Mouse (Mus musculus): ENCODE measurements at regions not wholly inside any gene's neighbourhood (a gene's known extent, or its start where the extent isn't known, plus 50 kb on each side); places are given as distances from the start of the nearest gene placed in this dataset.
A peak's percentile ranks its signal among the peaks of the same experiment; 100 is the strongest.

DNA sequence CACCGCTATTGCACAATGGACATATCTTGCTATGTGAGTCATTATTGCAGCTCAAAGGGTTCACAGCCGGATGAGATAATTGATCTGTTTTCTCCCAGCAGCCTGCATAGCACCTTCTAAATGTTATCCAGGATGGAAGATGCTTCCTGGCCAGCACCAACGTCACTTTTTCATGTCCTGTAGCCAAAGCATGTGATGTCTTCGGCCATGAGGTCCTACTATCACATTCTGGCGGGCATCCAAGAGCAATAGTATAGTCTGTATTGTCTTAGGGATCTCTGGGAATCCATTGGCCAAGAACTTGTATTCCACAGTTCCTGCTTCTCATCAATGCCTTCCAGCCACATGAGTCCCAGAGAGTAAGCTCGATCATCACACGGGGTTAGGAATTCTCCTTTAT, 70.6 kb downstream of the Npy start:
- no peak for DNase-seq (ENCODE audit: low read depth, low spot score)

DNA sequence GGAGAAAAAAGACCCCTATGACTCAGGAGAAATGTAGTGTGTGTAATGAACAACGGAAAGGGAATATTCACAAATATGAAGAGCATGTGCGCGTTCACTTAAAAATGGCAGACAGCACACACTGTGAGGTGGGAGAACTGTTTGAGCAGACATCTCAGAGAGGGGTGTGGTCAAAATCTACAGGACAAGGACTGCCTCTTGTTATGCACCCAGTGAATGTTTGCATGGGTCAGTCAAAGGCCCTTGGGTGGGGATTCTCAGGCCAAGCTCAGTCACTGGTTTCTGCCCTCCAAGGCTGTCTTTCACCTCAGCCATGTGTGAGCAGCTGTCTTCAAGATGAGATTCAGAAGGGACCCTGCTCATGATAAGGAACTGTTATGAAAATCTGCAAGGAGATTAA, 76.6 kb downstream of the Npy start:
- DNase-seq (ENCODE audit: low read depth, low spot score): no peak

DNA sequence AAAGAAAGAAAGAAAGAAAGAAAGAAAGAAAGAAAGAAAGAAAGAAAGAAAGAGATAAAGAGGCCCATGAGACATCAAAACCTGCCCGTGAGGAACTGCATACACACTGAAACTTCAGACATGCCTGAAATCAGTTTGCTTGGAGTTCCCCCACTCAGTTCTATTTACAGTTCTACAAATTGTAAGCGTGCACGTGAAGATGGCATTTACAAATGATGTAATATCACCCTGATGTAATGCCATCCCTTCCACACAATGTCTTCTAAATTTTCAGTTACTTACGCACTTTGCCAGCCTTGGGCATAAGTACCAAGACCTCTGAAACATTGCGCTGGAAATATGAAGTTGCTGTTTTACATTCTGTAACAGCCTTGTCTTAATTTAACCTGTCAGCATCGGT, 79.0 kb downstream of the Npy start:
- DNase-seq (ENCODE audit: low read depth, low spot score): peak; percentile 56

DNA sequence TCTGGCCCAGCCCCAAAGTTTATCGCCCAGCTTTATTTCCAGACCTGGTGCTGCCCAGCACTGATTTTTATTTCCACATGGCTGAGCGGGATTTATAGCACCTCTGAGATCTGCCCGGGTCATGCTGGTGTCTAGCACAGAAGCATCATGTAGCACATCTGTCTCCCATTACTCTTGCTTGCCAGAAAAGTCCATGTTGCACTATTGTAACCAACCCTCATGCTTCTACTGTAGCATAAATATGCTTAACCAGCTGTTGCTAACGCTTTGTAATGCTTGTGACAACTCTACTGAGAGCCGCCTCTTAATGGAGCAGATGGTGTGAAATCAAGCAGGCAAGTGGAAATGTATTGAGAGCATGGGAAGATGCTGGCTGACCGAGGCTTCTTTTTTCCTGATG, 81.5 kb downstream of the Npy start:
- DNase-seq (ENCODE audit: low read depth, low spot score): no peak

GRCm38 (mm10) chr6:49906456-49906855, 83.9 kb downstream of the Npy start:
- DNase-seq (ENCODE audit: low read depth, low spot score): no peak

DNA sequence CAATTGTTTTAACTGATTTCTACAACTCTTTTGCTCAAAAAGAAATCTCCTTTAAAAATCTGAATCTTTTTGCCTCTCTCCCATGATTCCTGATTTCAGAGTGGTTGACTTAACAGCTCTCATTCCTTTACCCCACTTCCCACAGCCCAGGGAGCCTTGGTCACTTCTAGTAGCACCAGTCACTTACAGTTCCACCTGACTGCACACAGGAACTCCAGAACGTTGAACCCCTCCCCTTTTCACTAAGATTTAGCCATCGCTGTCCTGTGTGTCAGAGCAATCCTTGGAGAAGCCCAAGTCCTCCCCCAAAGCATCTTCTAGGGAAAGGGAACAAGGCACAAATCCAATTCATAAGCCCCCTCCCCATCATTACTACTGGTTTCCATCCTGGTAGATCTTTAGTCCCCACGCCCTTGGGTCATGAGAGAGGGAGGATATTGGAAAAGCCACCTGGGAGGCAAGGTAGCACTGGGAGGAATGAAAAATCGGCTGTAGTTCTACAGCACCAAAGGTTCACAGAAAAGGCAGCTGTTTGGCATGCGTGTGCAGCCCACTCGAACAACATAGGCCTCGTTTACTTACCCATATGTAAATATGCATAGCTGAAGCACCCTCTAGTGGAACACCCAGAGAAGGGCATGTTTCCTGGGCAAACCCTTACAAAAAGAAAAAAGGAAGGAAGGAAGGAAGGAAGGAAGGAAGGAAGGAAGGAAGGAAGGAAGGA, 96.7 kb downstream of the Npy start:
- DNase-seq (ENCODE audit: low read depth, low spot score): peak; percentile 36

GRCm38 (mm10) chr6:49919813-49920170, 97.3 kb downstream of the Npy start:
- no peak for DNase-seq (ENCODE audit: low read depth, low spot score)

DNA sequence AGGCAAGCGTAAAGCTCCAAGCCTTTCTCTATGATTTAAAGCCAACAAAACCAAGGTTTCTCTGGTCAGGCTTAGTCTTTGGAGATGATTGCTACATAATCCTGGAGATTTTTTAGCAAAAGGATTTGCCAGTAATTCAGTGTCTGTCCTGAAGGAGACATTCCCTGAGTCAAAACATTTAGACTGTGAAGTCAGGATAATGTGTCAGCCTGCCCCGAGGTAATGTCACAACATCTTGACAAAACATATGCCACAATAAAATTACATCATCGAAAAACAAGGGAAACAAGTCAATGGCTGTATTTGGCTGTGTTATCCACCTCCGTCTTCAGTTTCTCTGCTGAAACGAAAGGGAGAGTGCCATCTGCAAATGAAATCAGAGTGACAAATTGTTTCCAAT, 101.8 kb downstream of the Npy start:
- DNase-seq (ENCODE audit: low read depth, low spot score): no peak

GRCm38 (mm10) chr6:49928075-49928474, 105.6 kb downstream of the Npy start:
- DNase-seq (ENCODE audit: low read depth, low spot score): no peak

GRCm38 (mm10) chr6:49930104-49930503, 107.6 kb downstream of the Npy start:
- DNase-seq (ENCODE audit: low read depth, low spot score): peak; percentile 33

DNA sequence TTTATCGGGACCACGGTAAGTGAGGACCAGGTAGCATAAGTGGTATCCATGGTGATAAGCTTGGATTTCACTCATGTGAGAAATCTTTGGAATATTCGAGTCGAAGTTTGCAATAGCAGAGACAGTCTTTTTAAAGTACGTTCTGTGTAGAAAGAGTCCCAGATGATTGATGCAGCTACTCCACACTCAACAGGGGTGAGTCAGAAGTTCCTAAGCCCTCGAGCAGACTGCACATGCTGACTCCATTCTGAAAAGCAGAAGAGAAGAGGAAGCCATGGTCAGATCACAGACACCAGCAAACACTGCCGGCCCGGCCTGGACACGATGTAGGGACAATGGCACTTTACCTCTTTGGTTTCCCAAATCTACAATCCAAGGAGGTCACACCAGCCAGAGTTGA, 120.6 kb downstream of the Npy start:
- DNase-seq (ENCODE audit: low read depth, low spot score): no peak

DNA sequence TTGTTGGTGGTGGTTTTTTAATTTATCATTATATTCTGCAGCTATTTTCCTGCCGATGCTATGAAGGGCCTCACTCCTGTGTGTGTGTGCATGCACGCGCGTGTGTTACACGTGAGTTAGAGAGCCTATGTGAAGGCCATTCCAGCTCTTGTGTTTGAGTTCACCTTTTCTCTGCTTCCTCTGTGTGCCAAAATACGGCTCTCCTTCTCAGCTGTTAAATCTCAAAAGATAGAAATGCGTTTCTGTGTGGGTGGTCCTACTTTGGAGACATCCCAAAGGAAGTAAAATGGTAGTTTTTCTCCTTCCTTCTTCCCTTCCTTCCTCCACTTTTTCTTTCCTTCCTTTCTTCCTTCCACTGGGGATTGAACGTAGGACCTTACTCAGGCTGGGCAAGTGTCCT, 136.4 kb downstream of the Npy start:
- DNase-seq (ENCODE audit: low read depth, low spot score): no peak

GRCm38 (mm10) chr6:49961166-49961565, 138.7 kb downstream of the Npy start:
- no peak for DNase-seq (ENCODE audit: low read depth, low spot score)

DNA sequence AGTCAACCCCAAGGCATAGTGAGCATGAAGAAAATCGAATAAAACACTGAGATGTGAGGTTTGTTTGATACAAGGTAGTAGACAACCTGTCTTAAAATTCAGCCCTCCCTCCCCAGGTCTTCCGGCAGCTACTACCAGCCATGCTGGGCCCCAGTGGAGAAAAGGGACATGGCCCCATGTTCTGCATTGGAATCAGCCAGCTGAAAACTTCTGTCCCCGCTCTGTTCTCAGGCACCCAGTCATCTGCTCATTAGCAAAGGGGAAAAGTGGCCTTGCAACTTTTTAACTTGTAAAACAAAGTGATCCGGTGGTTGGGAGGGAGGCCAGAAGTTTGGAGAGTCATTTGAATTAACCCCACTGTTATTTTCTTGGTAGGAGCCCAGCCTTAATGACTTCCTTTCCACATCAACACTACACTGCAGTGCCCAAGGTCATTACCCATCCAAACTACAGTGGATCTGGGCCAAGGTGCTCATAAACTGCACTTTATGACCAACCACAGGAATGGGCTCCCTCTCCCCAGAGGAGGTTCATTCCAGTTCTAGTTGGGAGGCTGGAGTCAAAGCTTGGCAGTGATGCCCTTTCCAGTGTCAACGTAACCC, 143.5 kb downstream of the Npy start:
- no peak for DNase-seq (ENCODE audit: low read depth, low spot score)

DNA sequence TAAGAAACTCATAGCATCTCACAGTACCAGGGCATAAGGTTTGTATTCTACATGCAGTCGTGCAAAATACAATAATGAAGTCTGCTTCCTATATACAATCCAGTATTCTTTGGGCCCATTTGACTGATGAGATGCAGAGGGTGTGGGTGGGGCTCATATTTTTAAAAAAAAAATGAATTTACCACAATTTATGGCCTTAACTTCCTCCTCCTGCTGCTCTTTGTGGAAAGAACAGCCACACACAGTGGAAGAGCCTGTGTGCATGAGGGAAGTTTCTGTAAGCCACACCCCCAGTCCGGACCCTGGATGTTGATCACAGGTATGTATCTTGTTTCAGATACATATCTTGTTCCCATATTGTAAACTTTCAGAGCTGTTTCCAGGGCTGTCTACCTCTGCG, 143.5 kb upstream of the Mpp6 start:
- DNase-seq (ENCODE audit: low read depth, low spot score): no peak

DNA sequence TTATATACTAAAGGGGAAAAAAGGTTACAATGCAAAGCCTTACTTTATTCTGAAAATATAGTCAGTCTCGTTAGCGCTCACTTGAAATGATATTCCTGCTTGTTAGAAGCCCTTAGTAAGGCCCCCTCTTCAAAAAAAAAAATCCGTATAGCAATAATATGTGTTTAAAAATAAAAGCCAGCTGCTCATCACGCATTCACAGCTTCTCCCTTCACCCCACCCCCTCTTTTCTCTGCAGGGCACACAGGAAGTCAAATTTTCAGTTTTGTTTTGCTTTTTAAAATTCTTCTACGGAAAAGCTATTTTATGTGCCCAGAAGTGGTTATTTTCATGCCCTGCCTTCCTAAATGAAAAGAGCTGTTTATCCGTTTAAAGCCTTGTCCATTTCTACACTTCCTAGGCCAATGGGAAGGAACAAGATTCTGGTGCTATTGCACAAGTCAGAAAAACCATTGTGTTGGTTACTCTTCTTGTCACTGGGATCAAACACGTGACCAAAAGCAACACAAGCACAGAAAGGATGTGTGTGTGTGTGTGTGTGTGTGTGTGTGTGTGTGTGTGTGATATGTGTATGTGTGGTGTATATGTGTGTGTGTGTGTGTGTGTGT, 136.7 kb upstream of the Mpp6 start:
- peak; percentile 69 for DNase-seq (ENCODE audit: low read depth, low spot score)

GRCm38 (mm10) chr6:49977783-49978182, 132.3 kb upstream of the Mpp6 start:
- no peak for DNase-seq (ENCODE audit: low read depth, low spot score)

DNA sequence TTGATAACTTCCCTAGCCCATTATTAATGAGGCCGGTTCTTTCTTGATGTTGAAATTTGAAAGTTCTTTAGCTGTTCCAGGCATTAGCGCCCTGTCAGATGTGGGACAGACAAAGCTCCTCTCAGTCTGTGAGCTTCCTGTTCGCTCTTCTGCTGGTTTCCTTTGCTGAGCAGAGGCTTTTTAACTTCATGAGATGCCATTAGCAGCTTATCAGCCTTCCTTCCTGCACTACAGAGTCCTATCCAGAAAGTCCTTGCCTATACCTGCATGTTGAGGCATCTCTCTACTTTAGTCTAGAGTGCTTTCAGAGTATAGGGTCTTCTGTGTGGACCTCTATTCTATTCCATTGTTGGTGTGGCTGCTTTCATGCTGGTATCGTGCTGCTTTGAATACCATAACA, 126.3 kb upstream of the Mpp6 start:
- DNase-seq (ENCODE audit: low read depth, low spot score): no peak

- no peak for DNase-seq (ENCODE audit: low read depth, low spot score)
These were observed 124.9 kb upstream of the Mpp6 start for GRCm38 (mm10) chr6:49985127-49985526.

- no peak for DNase-seq (ENCODE audit: low read depth, low spot score)
These were observed 122.9 kb upstream of the Mpp6 start for GRCm38 (mm10) chr6:49987141-49987540.

DNA sequence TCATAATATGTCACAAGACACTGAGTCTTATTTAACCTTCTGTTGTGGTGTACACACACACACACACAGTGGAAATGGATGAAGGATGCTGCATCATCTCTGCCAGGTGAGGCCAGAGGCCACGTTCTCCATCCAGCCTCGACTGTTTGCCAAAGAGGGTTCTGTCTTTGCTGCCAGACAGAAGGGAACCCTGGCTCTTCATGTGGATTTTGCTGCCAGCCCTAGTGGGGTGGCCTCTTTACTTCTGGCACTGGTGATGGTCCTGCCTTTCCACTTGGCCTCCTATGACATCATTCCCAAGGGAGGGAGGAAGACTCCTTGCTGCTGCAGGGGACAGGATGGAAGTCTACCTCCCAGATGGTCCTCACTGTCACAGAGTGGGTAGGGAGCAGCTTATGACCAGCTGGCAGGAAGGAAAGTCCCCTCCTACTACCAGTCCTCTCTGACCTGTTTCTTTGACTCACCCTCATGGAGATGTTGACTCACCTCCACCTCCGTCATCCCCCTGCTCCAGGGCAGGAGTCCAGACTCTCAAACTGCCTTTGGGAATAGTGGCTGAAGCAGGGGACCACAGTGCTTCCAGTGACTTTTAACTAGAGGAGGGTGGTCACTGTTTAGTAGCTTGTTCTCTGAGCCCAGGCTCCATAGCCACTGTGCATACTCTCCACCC, 122.4 kb upstream of the Mpp6 start:
- DNase-seq (ENCODE audit: low read depth, low spot score): no peak

- DNase-seq (ENCODE audit: low read depth, low spot score): no peak
These were observed 120.2 kb upstream of the Mpp6 start for GRCm38 (mm10) chr6:49989585-49990521.
